Mouse (Mus musculus): ENCODE data around the gene Tbkbp1. TPM values are rescaled to one million over a fixed set of nuclear protein-coding genes. Genes with fewer than 3 reads are reported as not detected.

The Tbkbp1 gene
- total and polyA plus RNA-seq, 3 experiments, result 0.05 to 0.29 TPM; not detected in 1

GRCm38 (mm10) chr11:97115797-97116196 is 35.5 kb downstream of the Tbkbp1 start:
- no peak for ATAC-seq (ENCODE audit: extremely low read depth, insufficient number of reproducible peaks, low FRiP score, poor library complexity, severe bottlenecking)

GRCm38 (mm10) chr11:97114671-97115601 is 36.4 kb downstream of the Tbkbp1 start, which contains the start of gene Tbx21:
Gene Tbx21 (minus strand): TSS chr11:97115331.
- ATAC-seq (ENCODE audit: extremely low read depth, insufficient number of reproducible peaks, low FRiP score, poor library complexity, severe bottlenecking), result no peak
- DNase-seq (ENCODE audit: low spot score), result no peak
- H3K36me3 ChIP-seq (replicated peaks), result no peaks in the 10 kb centered on the region
- TF ChIP-seq CTCF (IDR thresholded peaks at IDR 0.05; ENCODE audit: low read depth, low read length) (no peak), GATA1 (IDR thresholded peaks at IDR 0.05; ENCODE audit: borderline replicate concordance, low read length) (no peak), GATA2 (IDR thresholded peaks at IDR 0.05; ENCODE audit: borderline replicate concordance, low read depth, low read length) (no peak), POLR2AphosphoS5 (IDR thresholded peaks at IDR 0.05; ENCODE audit: insufficient replicate concordance, low read depth, low read length) (no peak), TAL1 (conservative IDR thresholded peaks at IDR 0.05; ENCODE audit: low read depth, low read length) (no peak)
- peaks cover 78% of the 10 kb centered on the region for H3K27me3 ChIP-seq (ENCODE audit: insufficient read depth, low read length)
- peaks cover 9% of the 10 kb centered on the region for H3K9me3 ChIP-seq (replicated peaks)
- H3K4me3 ChIP-seq (ENCODE audit: low read depth, low read length), result no peak within 1 kb of the TSS; the same call in 1 of the 2 replicates
- no peaks in the 10 kb centered on the region for H3K4me1 ChIP-seq (ENCODE audit: insufficient read depth, low read depth, low read length)

More at GRCm38 (mm10) chr11:97115797-97116196, 35.5 kb downstream of the Tbkbp1 start:
- Histone ChIP-seq H3K4me3 (ENCODE audit: low read depth, low read length) (no peak overlapping the region), H3K9me3 (replicated peaks) (peaks cover 9% of the 10 kb centered on the region), H3K4me1 (ENCODE audit: insufficient read depth, low read depth, low read length) (no peaks in the 10 kb centered on the region), H3K36me3 (replicated peaks) (no peaks in the 10 kb centered on the region), H3K27me3 (ENCODE audit: insufficient read depth, low read length) (peaks cover 85% of the 10 kb centered on the region)
- TF ChIP-seq TAL1 (conservative IDR thresholded peaks at IDR 0.05; ENCODE audit: low read depth, low read length) (no peak), GATA1 (IDR thresholded peaks at IDR 0.05; ENCODE audit: borderline replicate concordance, low read length) (no peak), CTCF (IDR thresholded peaks at IDR 0.05; ENCODE audit: low read depth, low read length) (no peak), POLR2AphosphoS5 (IDR thresholded peaks at IDR 0.05; ENCODE audit: insufficient replicate concordance, low read depth, low read length) (no peak), GATA2 (IDR thresholded peaks at IDR 0.05; ENCODE audit: borderline replicate concordance, low read depth, low read length) (no peak)
- no peak for DNase-seq (ENCODE audit: low spot score)

GRCm38 (mm10) chr11:97112519-97113125 is 38.7 kb downstream of the Tbkbp1 start:
- Histone ChIP-seq H3K4me3 (ENCODE audit: low read depth, low read length) (no peak overlapping the region), H3K9me3 (replicated peaks) (peaks cover 9% of the 10 kb centered on the region)

GRCm38 (mm10) chr11:97108976-97109375 is 42.3 kb downstream of the Tbkbp1 start:
- H3K27me3 ChIP-seq (ENCODE audit: insufficient read depth, low read length), result peaks cover 70% of the 10 kb centered on the region
- no peak for DNase-seq (ENCODE audit: low spot score)

More at GRCm38 (mm10) chr11:97112519-97113125, 38.7 kb downstream of the Tbkbp1 start:
- no peaks in the 10 kb centered on the region for H3K4me1 ChIP-seq (ENCODE audit: insufficient read depth, low read depth, low read length)
- ATAC-seq (ENCODE audit: extremely low read depth, insufficient number of reproducible peaks, low FRiP score, poor library complexity, severe bottlenecking), result no peak
- no peaks in the 10 kb centered on the region for H3K36me3 ChIP-seq (replicated peaks)
- no peak for DNase-seq (ENCODE audit: low spot score)
- TF ChIP-seq GATA1 (IDR thresholded peaks at IDR 0.05; ENCODE audit: borderline replicate concordance, low read length) (no peak), CTCF (IDR thresholded peaks at IDR 0.05; ENCODE audit: low read depth, low read length) (no peak), TAL1 (conservative IDR thresholded peaks at IDR 0.05; ENCODE audit: low read depth, low read length) (no peak), GATA2 (IDR thresholded peaks at IDR 0.05; ENCODE audit: borderline replicate concordance, low read depth, low read length) (no peak), POLR2AphosphoS5 (IDR thresholded peaks at IDR 0.05; ENCODE audit: insufficient replicate concordance, low read depth, low read length) (no peak)
- H3K27me3 ChIP-seq (ENCODE audit: insufficient read depth, low read length), result peaks cover 68% of the 10 kb centered on the region

GRCm38 (mm10) chr11:97104091-97104483 is 47.2 kb downstream of the Tbkbp1 start:
- Histone ChIP-seq H3K4me3 (ENCODE audit: low read depth, low read length) (peak overlapping the region; percentile 60; the same call in 1 of the 2 replicates), H3K4me1 (ENCODE audit: insufficient read depth, low read depth, low read length) (peaks cover 36% of the 10 kb centered on the region), H3K9me3 (replicated peaks) (no peaks in the 10 kb centered on the region), H3K36me3 (replicated peaks) (no peaks in the 10 kb centered on the region), H3K27me3 (ENCODE audit: insufficient read depth, low read length) (peaks cover 64% of the 10 kb centered on the region)
- ATAC-seq (ENCODE audit: extremely low read depth, insufficient number of reproducible peaks, low FRiP score, poor library complexity, severe bottlenecking) (no peak), DNase-seq (ENCODE audit: low spot score) (no peak)
- TF ChIP-seq TAL1 (conservative IDR thresholded peaks at IDR 0.05; ENCODE audit: low read depth, low read length) (no peak), GATA1 (IDR thresholded peaks at IDR 0.05; ENCODE audit: borderline replicate concordance, low read length) (no peak), CTCF (IDR thresholded peaks at IDR 0.05; ENCODE audit: low read depth, low read length) (no peak)

More at GRCm38 (mm10) chr11:97108976-97109375, 42.3 kb downstream of the Tbkbp1 start:
- ATAC-seq (ENCODE audit: extremely low read depth, insufficient number of reproducible peaks, low FRiP score, poor library complexity, severe bottlenecking), result no peak
- Histone ChIP-seq H3K9me3 (replicated peaks) (no peaks in the 10 kb centered on the region), H3K4me3 (ENCODE audit: low read depth, low read length) (no peak overlapping the region), H3K4me1 (ENCODE audit: insufficient read depth, low read depth, low read length) (peaks cover 9% of the 10 kb centered on the region), H3K36me3 (replicated peaks) (no peaks in the 10 kb centered on the region)
- TF ChIP-seq POLR2AphosphoS5 (IDR thresholded peaks at IDR 0.05; ENCODE audit: insufficient replicate concordance, low read depth, low read length), result no peak
- TF ChIP-seq CTCF (IDR thresholded peaks at IDR 0.05; ENCODE audit: low read depth, low read length), result no peak
- no peak for TF ChIP-seq TAL1 (conservative IDR thresholded peaks at IDR 0.05; ENCODE audit: low read depth, low read length)
- no peak for TF ChIP-seq GATA1 (IDR thresholded peaks at IDR 0.05; ENCODE audit: borderline replicate concordance, low read length)
- TF ChIP-seq GATA2 (IDR thresholded peaks at IDR 0.05; ENCODE audit: borderline replicate concordance, low read depth, low read length), result no peak

All from G1E (cell line).